Mouse (Mus musculus) forebrain, embryonic 12.5 days (tissue): ENCODE data around the gene Lrfn2. TPM values are rescaled to one million over a fixed set of nuclear protein-coding genes. Genes with fewer than 3 reads are reported as not detected.

Source experiments
- ATAC-seq: fragments of 200-750 bp; cut with Nextera tagmentation; 2 replicates; pipeline ENCODE4 v1.8.0; 2017; ENCODE audit warnings: moderate TSS enrichment; ENCODE audit not compliant: low FRiP score
- H3K27ac ChIP-seq: fragments of 300-500 bp; sonication (generic); 2 replicates; pipeline ENCODE4 v1.5.1; 2016; ENCODE audit warnings: mild to moderate bottlenecking
- H3K27me3 ChIP-seq: fragments of 300-500 bp; sonication (generic); 2 replicates; pipeline ENCODE4 v1.6.1; 2016; ENCODE audit warnings: mild to moderate bottlenecking
- H3K36me3 ChIP-seq: fragments of 300-500 bp; sonication (generic); replicated peaks from 2 replicates; pipeline ENCODE4 v1.6.1; 2016; ENCODE audit warnings: mild to moderate bottlenecking
- H3K4me1 ChIP-seq: fragments of 300-500 bp; sonication (generic); 2 replicates; pipeline ENCODE4 v1.6.1; 2016
- H3K4me2 ChIP-seq: fragments of 300-500 bp; sonication (generic); 2 replicates; pipeline ENCODE4 v1.6.1; 2016; ENCODE audit warnings: mild to moderate bottlenecking, moderate library complexity
- H3K4me3 ChIP-seq: fragments of 300-500 bp; sonication (generic); replicated peaks from 2 replicates; pipeline ENCODE4 v1.5.1; 2016; ENCODE audit warnings: mild to moderate bottlenecking
- H3K9ac ChIP-seq: fragments of 300-500 bp; sonication (generic); 2 replicates; pipeline ENCODE4 v1.6.1; 2016; ENCODE audit warnings: mild to moderate bottlenecking
- H3K9me3 ChIP-seq: fragments of 300-500 bp; sonication (generic); 2 replicates; pipeline ENCODE4 v1.6.1; 2016
- WGBS: fragments of 180-500 bp; shearing (Covaris S2); methylation state at CpG from one replicate; pipeline ENCODE4 v1.1.7; 2016; 5-methylcytosine and 5-hydroxymethylcytosine counted together
- polyA plus RNA-seq: library from polyadenylated mRNA; unstranded; fragments of >200 nt; fragmentation: Nextera tagmentation; extraction: Ambion mirVana; gene quantifications from 2 replicates; pipeline ENCODE4 v1.2.1, GENCODE M21; 2016

Gene Lrfn2
- polyA plus RNA-seq = 1.8 and 2.2 TPM in 2 replicates

- WGBS = under 1% methylated on average over 54 of the region's 56 CpGs
- peak within 1 kb of the TSS; percentile 72 for H3K9ac ChIP-seq
- ATAC-seq = peak; percentile 93
- H3K4me3 ChIP-seq = peak within 1 kb of the TSS; percentile 54
- H3K27ac ChIP-seq = 0 out of 2 replicates have a peak within 1 kb of the TSS, but pooled peaks have one; percentile 13
- peaks cover 18% of the 10 kb centered on the region for H3K4me1 ChIP-seq
- H3K27me3 ChIP-seq = peaks cover 29% of the 10 kb centered on the region
- H3K4me2 ChIP-seq = peak within 1 kb of the TSS; percentile 66
- no peaks in the 10 kb centered on the region for H3K36me3 ChIP-seq
- H3K9me3 ChIP-seq = no peaks in the 10 kb centered on the region
Measured at GRCm38 (mm10) chr17:48931621-48932405, at the start of gene Lrfn2. Gene Lrfn2, plus strand, starts transcription at chr17:48932379.

GRCm38 (mm10) chr17:48887472-48888385 is 44.5 kb upstream of the Lrfn2 start:
- Histone ChIP-seq H3K36me3 (no peaks in the 10 kb centered on the region), H3K4me1 (no peaks in the 10 kb centered on the region), H3K9ac (no peak overlapping the region), H3K4me2 (no peak overlapping the region), H3K4me3 (no peak overlapping the region), H3K9me3 (no peaks in the 10 kb centered on the region), H3K27me3 (no peaks in the 10 kb centered on the region), H3K27ac (no peak overlapping the region)
- ATAC-seq = no peak
- WGBS = 59% methylated on average over 8 of the region's 8 CpGs

- Histone ChIP-seq H3K36me3 (no peaks in the 10 kb centered on the region), H3K27ac (no peak overlapping the region), H3K9me3 (no peaks in the 10 kb centered on the region), H3K9ac (no peak overlapping the region), H3K27me3 (no peaks in the 10 kb centered on the region), H3K4me3 (no peak overlapping the region), H3K4me2 (no peak overlapping the region), H3K4me1 (no peaks in the 10 kb centered on the region)
- WGBS = 76% methylated on average over 4 of the region's 4 CpGs
- no peak for ATAC-seq
Measured at GRCm38 (mm10) chr17:48905286-48906040, 26.7 kb upstream of the Lrfn2 start.

GRCm38 (mm10) chr17:48913437-48913836 is 18.7 kb upstream of the Lrfn2 start:
- 55% methylated on average over 6 of the region's 6 CpGs for WGBS

GRCm38 (mm10) chr17:48917411-48917810 is 14.8 kb upstream of the Lrfn2 start:
- Histone ChIP-seq H3K27me3 (0 out of 2 replicates have a peak, but pooled peaks cover 9% of the 10 kb centered on the region), H3K36me3 (no peaks in the 10 kb centered on the region), H3K9ac (no peak overlapping the region), H3K4me1 (no peaks in the 10 kb centered on the region), H3K4me2 (no peak overlapping the region), H3K9me3 (no peaks in the 10 kb centered on the region), H3K4me3 (no peak overlapping the region), H3K27ac (no peak overlapping the region)
- ATAC-seq = no peak
- 13% methylated on average over 11 of the region's 11 CpGs for WGBS

More at GRCm38 (mm10) chr17:48913437-48913836, 18.7 kb upstream of the Lrfn2 start:
- ATAC-seq = no peak
- H3K27me3 ChIP-seq = 0 out of 2 replicates have a peak, but pooled peaks cover 5% of the 10 kb centered on the region
- H3K9me3 ChIP-seq = no peaks in the 10 kb centered on the region
- no peak overlapping the region for H3K9ac ChIP-seq
- no peak overlapping the region for H3K27ac ChIP-seq
- H3K4me3 ChIP-seq = no peak overlapping the region
- H3K4me2 ChIP-seq = no peak overlapping the region
- H3K4me1 ChIP-seq = no peaks in the 10 kb centered on the region
- no peaks in the 10 kb centered on the region for H3K36me3 ChIP-seq

GRCm38 (mm10) chr17:48918458-48918857 is 13.7 kb upstream of the Lrfn2 start:
- Histone ChIP-seq H3K4me3 (no peak overlapping the region), H3K27ac (no peak overlapping the region), H3K4me1 (no peaks in the 10 kb centered on the region), H3K4me2 (no peak overlapping the region), H3K9ac (no peak overlapping the region), H3K27me3 (0 out of 2 replicates have a peak, but pooled peaks cover 9% of the 10 kb centered on the region), H3K36me3 (no peaks in the 10 kb centered on the region), H3K9me3 (no peaks in the 10 kb centered on the region)
- WGBS = 95% methylated on average over 3 of the region's 3 CpGs
- no peak for ATAC-seq

GRCm38 (mm10) chr17:48922905-48923304 is 9.3 kb upstream of the Lrfn2 start:
- Histone ChIP-seq H3K27me3 (0 out of 2 replicates have a peak, but pooled peaks cover 4% of the 10 kb centered on the region), H3K27ac (no peak overlapping the region), H3K4me3 (no peak overlapping the region), H3K4me1 (no peaks in the 10 kb centered on the region), H3K36me3 (no peaks in the 10 kb centered on the region), H3K9ac (no peak overlapping the region), H3K9me3 (no peaks in the 10 kb centered on the region), H3K4me2 (no peak overlapping the region)
- no peak for ATAC-seq
- 88% methylated on average over 2 of the region's 2 CpGs for WGBS

- Histone ChIP-seq H3K27ac (no peak overlapping the region), H3K9me3 (no peaks in the 10 kb centered on the region), H3K4me1 (no peaks in the 10 kb centered on the region), H3K36me3 (no peaks in the 10 kb centered on the region), H3K4me2 (no peak overlapping the region), H3K9ac (no peak overlapping the region), H3K4me3 (no peak overlapping the region), H3K27me3 (no peaks in the 10 kb centered on the region; the same call in 1 of the 2 replicates)
- WGBS = 88% methylated on average over 9 of the region's 9 CpGs
- ATAC-seq = no peak
Measured at GRCm38 (mm10) chr17:48925426-48925825, 6.8 kb upstream of the Lrfn2 start.

- no peaks in the 10 kb centered on the region for H3K9me3 ChIP-seq
- no peak overlapping the region for H3K9ac ChIP-seq
- no peaks in the 10 kb centered on the region for H3K36me3 ChIP-seq
- peaks cover 29% of the 10 kb centered on the region for H3K27me3 ChIP-seq
- WGBS = 69% methylated on average over 10 of the region's 10 CpGs
- H3K4me2 ChIP-seq = peak overlapping the region; percentile 66
- H3K4me3 ChIP-seq = no peak overlapping the region
- ATAC-seq = no peak
- no peak overlapping the region for H3K27ac ChIP-seq
- H3K4me1 ChIP-seq = peaks cover 18% of the 10 kb centered on the region
Measured at GRCm38 (mm10) chr17:48930994-48931393, 1.2 kb upstream of the Lrfn2 start.

GRCm38 (mm10) chr17:48932406-48932906 is 277 bp downstream of the Lrfn2 start:
- peak overlapping the region; percentile 72 for H3K9ac ChIP-seq
- H3K4me3 ChIP-seq = peak overlapping the region; percentile 54
- no peaks in the 10 kb centered on the region for H3K9me3 ChIP-seq
- no peaks in the 10 kb centered on the region for H3K36me3 ChIP-seq
- H3K4me2 ChIP-seq = peak overlapping the region; percentile 66
- H3K27me3 ChIP-seq = peaks cover 29% of the 10 kb centered on the region
- H3K27ac ChIP-seq = no peak overlapping the region
- H3K4me1 ChIP-seq = peaks cover 18% of the 10 kb centered on the region
- ATAC-seq = 0 out of 2 replicates have a peak, but pooled peaks have one; percentile 30
- WGBS = under 1% methylated on average over 26 of the region's 26 CpGs

GRCm38 (mm10) chr17:48932916-48933315 is 737 bp downstream of the Lrfn2 start:
- Histone ChIP-seq H3K4me1 (peaks cover 18% of the 10 kb centered on the region), H3K4me2 (peak overlapping the region; percentile 66), H3K36me3 (no peaks in the 10 kb centered on the region), H3K9me3 (no peaks in the 10 kb centered on the region), H3K4me3 (peak overlapping the region; percentile 54), H3K27ac (no peak overlapping the region), H3K9ac (peak overlapping the region; percentile 72; the same call in 1 of the 2 replicates), H3K27me3 (peaks cover 29% of the 10 kb centered on the region)
- WGBS = 4% methylated on average over 9 of the region's 9 CpGs
- no peak for ATAC-seq
